Mouse (Mus musculus) CH12.LX (cell line): Measurements from ENCODE around the gene Tns2.

Experiments used
- BHLHE40 ChIP-seq: IDR thresholded peaks from 2 replicates; pipeline ENCODE4 v1.6.1; 2011; ENCODE audit warnings: mild to moderate bottlenecking, low read depth, low read length, improper control_type of control experiment
- CHD1 ChIP-seq: IDR thresholded peaks from 2 replicates; pipeline ENCODE4 v1.6.1; 2012; ENCODE audit warnings: low read depth, low read length, improper control_type of control experiment, inconsistent platforms
- CTCF ChIP-seq, 2 experiments: IDR thresholded peaks in 1 of 2; conservative IDR thresholded peaks in 1 of 2; 2 replicates each; pipeline ENCODE4 v1.5.1; 2011 to 2012; ENCODE audit warnings: low read depth in 2 of 2, low read length in 2 of 2, improper control_type of control experiment in 1 of 2, inconsistent platforms in 1 of 2, mild to moderate bottlenecking in 1 of 2, moderate library complexity in 1 of 2

- TF ChIP-seq CTCF (conservative IDR thresholded peaks at IDR 0.05 in 1 of 2, IDR thresholded peaks at IDR 0.05 in 1 of 2; ENCODE audit: low read depth in 2 of 2, low read length in 2 of 2): no peak
- no peak for TF ChIP-seq CHD1
- no peak for TF ChIP-seq BHLHE40
Measured at GRCm38 (mm10) chr15:102144726-102145125, 44.5 kb downstream of the Tns2 start.
